Mouse (Mus musculus) retina, adult 2 months (tissue): ENCODE data around the gene Echdc2.
"Not testable (repeated sequence)": the region's sequence is repeated elsewhere in the genome, so short reads cannot be mapped to it uniquely, and the experiment has no call there.

ENCODE experiments used
- DNase-seq: peaks from one replicate; pipeline ENCODE4 v3.0.0-alpha.2; 2012; ENCODE audit warnings: low read depth, low spot score

The Echdc2 gene

DNA sequence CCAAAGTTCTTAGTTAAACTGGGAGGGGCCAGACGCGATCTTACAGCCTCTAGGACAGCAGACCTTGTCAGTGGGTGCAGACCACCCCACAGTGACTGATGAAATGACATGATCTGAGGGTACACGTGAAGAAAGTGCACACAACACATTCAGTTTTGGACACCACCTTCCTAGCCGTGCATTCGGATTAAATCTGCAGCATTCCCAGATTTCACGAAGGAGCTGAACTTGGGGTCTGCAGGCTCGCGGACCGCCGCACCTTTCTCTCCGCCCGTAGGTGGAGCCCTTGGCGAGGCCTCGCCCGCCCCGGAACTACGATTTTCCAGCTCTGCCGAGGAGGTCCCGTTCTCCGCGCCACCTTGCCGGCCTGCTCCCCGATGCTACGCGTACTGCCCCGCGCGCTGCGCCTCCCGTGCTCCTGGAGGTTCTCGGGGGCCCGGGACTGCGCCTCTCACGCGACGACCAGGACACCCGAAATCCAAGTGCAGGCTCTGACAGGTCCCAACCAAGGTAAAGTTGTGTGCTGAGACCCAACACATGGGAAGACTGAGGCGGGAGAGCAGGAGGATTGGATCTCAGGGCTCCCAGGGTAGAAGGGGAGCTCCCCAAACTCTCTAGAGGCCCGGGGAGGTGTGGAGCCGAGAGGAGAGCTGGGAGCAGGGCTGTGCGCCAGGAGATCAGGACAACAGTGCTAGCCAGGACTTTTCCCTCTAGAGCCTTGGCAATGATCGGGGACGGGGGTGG, at the start of gene Echdc2:
TSS of gene Echdc2 (plus strand) at position 286 of the 744 bp plus-strand sequence.
- no peak for DNase-seq

DNA sequence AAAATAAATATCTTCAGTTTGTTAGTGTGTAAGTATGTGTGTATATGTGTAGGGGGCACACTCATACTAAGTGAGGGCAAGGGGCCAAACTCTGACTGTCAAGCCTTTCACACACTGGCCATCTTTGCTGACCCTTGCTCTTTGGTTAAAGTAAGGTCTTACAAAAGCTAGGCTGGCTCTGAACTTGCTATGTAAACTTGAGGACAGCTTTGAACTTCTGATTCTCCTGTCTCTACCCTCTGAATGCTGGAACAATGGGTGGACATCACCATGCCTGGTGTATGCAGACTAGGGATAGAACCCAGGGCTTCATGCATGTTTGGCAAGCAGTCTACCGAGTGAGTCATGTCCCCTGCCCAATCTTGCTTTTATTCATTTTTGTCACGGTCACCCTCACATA, 48.8 kb upstream of the Echdc2 start:
- DNase-seq: no peak

DNA sequence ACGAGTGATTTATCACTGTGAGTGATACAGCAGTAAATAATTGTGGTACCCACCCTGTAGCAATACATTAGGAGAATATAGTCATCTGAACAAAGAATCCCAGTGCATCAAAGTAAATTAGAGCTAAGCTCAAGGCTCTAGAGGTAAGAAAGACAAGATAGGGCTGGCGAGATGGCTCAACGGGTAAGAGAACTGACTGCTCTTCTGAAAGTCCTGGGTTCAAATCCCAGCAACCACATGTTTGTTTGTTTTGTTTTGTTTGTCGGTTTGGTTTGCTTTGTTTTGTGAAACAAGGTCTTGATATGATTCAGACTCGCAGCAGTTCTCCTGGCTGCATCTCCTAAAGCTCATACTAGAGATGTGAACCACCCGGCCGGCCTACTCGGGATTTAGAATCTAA, 47.7 kb upstream of the Echdc2 start:
- DNase-seq: no peak

DNA sequence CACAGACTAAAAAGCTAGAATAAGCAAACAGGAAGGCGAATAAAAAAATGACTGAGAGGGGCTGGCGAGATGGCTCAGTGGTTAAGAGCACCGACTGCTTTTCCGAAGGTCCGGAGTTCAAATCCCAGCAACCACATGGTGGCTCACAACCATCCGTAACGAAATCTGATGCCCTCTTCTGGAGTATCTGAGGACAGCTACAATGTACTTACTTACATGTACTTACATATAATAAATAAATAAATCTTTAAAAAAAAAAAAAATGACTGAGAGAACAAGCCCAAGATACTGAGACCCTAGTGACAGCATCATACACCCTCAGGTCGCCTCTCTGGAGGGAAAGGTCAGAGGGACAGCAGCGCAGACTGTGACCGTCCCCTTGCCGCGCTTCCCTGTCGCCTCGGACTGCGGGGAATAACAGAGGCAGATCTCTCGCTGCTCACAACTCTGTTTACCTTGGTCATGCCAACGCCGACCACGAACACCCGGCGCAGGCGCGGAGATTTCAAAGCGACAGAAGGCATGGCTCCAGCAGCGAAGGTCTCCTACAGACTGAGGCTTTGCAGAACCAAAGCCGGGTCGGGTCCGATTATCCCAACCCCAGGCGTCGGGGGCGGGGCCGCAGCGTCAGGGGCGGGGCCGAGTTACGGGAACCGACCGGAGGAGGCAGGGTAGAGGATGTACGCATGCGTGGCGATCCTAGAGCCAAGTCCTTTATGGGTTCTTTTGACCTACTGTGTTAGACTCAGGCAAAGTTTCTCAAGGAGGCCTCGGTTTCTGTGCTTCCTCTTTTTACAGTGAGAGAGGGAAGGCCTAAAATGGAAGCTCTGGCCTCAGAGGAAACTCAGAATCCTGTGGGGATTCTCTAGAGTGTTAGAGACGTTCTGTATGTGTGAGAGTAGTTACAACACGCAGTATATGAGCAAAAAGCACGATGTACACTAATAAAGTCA, 47.0 kb upstream of the Echdc2 start:
- DNase-seq: peak; percentile 84

GRCm38 (mm10) chr4:108124104-108124503, 41.1 kb upstream of the Echdc2 start:
- no peak for DNase-seq

- no peak for DNase-seq
Measured at GRCm38 (mm10) chr4:108126260-108126659, 39.0 kb upstream of the Echdc2 start.

DNA sequence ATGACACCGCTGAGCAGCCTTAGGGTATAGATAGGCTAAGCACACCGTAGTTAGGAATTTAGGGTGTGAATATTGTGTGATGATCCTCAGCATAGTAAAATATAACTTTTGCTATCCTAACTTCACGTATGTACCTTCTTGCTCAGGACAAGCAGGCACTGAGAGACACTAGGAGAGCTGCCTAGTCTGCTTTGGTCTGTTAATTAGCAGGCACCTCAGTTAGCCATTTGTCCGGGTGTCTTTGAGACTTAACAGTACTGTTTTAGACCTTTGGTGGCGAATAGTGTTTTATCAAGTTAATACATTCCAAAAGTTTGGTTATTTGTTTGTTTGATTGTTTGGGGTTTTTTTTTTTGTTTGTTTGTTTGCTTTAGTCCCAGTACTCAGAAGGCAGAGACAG, 37.7 kb upstream of the Echdc2 start:
- DNase-seq: no peak

DNA sequence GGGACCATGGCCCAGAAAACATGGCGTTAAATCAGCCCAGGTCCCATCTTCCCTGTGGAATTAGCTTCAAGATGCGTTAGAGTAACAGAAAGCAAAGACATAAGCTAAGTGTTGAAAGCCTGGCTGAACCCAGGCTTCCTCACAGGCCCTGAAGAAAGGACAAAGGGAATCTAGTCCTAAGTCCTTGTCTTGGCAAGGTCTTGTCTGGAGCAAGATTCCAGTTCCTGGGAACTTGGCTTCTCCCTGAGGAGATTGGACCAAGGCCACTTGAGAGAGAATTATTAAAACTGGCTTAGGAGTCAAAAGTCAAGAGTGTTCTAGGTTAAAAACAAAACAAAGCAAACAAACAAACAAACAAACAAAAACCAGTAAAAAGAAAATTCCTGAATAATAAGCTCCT, 36.9 kb upstream of the Echdc2 start:
- DNase-seq: no peak

GRCm38 (mm10) chr4:108130452-108130851, 34.8 kb upstream of the Echdc2 start:
- no peak for DNase-seq

- no peak for DNase-seq
Measured at GRCm38 (mm10) chr4:108136938-108137337, 28.3 kb upstream of the Echdc2 start.

DNA sequence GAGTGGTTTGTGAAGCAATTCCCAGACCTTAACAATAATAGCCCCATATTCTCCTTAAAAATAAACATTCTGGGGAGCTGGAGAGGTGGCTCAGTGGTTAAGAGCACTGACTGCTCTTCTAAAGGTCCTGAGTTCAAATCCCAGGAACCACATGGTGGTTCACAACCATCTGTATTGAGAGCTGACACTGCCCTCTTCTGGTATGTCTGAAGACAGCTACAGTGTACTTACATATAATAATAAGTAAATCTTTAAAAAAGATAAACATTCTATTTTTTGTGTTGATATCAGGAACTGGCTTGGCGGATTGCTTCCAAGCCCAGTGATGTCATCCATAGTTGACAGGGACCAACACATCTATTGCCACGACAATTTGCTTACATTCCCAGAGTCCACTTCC, 22.1 kb upstream of the Echdc2 start:
- not testable (repeated sequence) for DNase-seq

DNA sequence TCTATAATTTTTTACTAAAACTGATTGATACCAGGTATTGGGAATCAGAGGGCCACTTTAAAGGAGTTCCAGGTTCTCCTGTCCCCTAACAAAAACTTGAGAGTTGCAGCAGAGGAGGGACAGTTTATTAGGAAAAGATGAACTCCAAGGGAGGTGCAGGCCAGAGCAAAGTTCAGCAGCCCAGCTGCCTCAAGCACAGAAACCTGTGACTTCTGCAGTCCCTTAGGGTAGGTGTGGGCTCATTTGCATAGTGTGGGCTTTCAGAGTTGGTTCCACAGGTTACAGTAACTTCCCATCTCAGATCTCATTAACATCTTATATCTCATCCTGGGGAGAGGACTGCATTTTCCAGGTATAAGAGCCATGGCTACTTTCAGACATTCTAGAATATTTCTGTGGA, 21.5 kb upstream of the Echdc2 start:
- no peak for DNase-seq

GRCm38 (mm10) chr4:108144880-108145279, 20.4 kb upstream of the Echdc2 start, which contains the start of gene Scp2:
TSS of gene Scp2 (minus strand) at chr4:108144998.
- DNase-seq: no peak

DNA sequence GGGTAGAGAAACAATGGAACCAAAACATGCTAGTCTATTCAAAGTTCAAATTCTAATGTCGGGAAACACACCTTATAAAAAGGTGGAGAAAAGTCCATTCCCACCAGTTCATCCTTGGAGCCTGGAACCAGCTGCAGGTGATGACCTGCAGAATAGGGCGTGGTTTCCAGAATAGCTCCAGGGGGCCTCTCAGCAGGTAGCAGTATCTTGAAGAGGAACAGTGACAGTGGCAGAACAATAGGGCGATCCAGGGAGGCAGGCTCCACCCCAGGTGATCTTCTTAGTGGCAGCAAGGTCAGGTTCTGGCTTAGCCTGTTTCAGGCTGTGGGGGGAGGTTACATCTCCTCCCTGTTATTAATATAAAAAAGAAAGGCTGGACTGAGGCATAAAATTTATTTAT, 19.7 kb upstream of the Echdc2 start:
- DNase-seq: not testable (repeated sequence)

GRCm38 (mm10) chr4:108155141-108155540, 10.1 kb upstream of the Echdc2 start:
- DNase-seq: not testable (repeated sequence)

- DNase-seq: no peak
Measured at GRCm38 (mm10) chr4:108161936-108162335, 3.3 kb upstream of the Echdc2 start.

DNA sequence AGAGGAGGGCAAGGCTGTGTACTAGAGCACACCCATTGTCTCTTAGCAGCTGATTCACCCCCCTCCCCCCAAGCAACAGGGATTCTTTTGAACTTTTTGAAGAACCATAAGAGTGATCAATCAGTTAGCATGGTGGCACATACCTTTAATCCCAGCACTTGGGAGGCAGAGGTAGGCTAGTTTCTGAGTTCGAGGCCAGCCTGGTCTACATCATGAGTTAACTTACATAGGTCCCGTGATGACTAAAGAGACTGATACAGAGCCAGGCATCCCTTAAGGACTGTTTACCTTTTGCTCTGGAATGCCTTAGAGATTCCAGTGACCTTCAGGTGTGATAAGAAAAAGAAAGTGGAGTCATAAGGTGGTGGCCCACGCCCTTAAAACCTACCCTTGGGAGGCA, 1.9 kb upstream of the Echdc2 start:
- no peak for DNase-seq

- DNase-seq: no peak
Measured at GRCm38 (mm10) chr4:108166874-108167273, 1.6 kb downstream of the Echdc2 start.

DNA sequence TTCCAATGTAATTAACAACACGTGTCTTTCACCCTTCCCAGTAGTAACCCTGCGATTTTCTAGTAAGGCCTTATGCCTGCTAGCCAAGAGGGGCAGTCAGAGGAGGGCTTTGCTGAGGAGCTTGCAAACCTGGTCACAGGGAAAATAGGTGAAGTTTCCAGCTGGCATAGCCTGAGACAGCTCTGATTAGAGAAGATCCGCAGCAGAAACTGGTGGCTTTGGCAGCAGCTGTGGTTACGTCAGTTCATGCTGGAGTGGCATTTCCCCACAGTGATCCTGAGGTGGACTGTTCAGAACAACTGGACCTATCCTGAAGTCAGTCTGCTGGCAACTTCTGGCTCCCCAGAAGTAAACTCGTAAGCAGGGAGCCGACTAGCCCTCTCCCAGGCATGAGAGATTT, 2.8 kb downstream of the Echdc2 start:
- DNase-seq: no peak

GRCm38 (mm10) chr4:108182278-108182677, 17.0 kb downstream of the Echdc2 start:
- DNase-seq: no peak

DNA sequence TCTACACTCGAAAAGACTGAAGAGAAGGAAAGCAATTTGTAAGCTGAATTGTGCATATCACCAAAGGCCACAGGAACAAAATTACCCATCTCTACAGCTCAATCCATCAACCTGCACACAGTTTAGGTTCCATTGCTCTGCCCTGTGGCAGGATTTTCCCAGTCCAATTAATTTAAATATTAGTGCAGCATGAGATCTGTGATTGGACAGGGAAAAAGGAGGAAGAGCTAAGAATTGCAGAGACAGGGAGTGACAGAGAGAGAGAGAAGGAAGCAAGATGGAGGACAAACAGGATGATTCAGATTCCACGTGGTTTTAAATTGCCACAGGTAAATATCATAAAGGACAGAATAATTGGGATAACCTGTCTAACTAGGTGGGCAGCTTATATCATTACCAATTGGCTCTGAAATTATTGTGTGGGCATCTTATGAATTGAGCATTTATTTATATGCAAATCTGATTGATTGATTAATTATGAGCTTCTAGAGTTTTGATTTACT, 27.6 kb downstream of the Echdc2 start:
- DNase-seq: no peak

DNA sequence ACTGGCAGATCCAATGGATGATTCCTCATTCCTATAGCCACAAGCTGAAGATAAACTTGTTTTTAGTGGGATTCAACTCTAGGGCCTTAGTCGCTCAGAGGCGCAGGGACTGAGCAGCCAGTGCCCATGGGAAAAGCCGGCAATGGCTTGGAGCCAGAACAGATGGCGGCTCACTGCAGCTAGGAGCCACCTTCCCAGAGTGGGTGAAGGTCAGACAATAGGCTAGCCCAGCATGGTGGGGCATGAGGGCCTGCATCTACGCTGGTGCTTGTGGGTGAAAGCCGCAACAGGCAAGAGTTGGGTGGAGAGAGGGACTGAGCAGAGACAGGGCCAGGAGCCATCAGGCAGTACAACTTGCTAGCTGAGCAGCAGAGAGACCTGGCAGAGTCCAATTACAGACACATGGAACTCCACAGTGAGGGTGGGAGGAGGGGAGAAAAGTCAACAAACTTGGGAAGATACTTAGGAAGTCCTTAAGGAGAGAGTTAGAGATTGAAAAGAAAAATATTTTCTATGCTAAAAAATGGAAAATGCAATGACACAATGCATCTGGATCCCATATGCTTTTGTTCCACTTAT, 31.1 kb downstream of the Echdc2 start:
- DNase-seq: no peak
